Mouse (Mus musculus) forebrain, postnatal 0 days (tissue): ENCODE results near the gene Cbx4. TPM values are rescaled to one million over a fixed set of nuclear protein-coding genes. Genes with fewer than 3 reads are reported as not detected.
A peak's percentile ranks its signal among the peaks of the same experiment; 100 is the strongest.

Source experiments
- ATAC-seq: fragments of 200-750 bp; cut with Nextera tagmentation; 2 replicates; pipeline ENCODE4 v1.8.0; 2017; ENCODE audit warnings: mild to moderate bottlenecking, moderate library complexity
- DNase-seq: peaks from one replicate; pipeline ENCODE4 v3.0.0-alpha.2; 2015
- H3K27ac ChIP-seq: fragments of 300-500 bp; sonication (generic); 2 replicates; pipeline ENCODE4 v1.5.1; 2014; ENCODE audit warnings: low read depth, mild to moderate bottlenecking, antibody characterized with exemption, low read length, moderate library complexity, mixed read lengths
- H3K27me3 ChIP-seq: fragments of 300-500 bp; sonication (generic); 2 replicates; pipeline ENCODE4 v1.6.1; 2014; ENCODE audit warnings: mild to moderate bottlenecking, low read length, mixed read lengths; ENCODE audit not compliant: insufficient read depth
- H3K36me3 ChIP-seq: fragments of 300-500 bp; sonication (generic); 2 replicates; pipeline ENCODE4 v1.6.1; 2014; ENCODE audit warnings: mild to moderate bottlenecking, moderate library complexity; ENCODE audit not compliant: insufficient read depth
- H3K4me1 ChIP-seq: fragments of 300-500 bp; sonication (generic); 2 replicates; pipeline ENCODE4 v1.6.1; 2014; ENCODE audit warnings: antibody characterized with exemption; ENCODE audit not compliant: insufficient read depth
- H3K4me2 ChIP-seq: fragments of 300-500 bp; sonication (generic); 2 replicates; pipeline ENCODE4 v1.6.1; 2014; ENCODE audit warnings: low read depth, mild to moderate bottlenecking, moderate library complexity
- H3K4me3 ChIP-seq: fragments of 300-500 bp; sonication (generic); 2 replicates; pipeline ENCODE4 v1.5.1; 2014; ENCODE audit warnings: low read depth, low read length, mixed read lengths
- H3K9ac ChIP-seq: fragments of 300-500 bp; sonication (generic); 2 replicates; pipeline ENCODE4 v1.6.1; 2014; ENCODE audit warnings: mild to moderate bottlenecking
- H3K9me3 ChIP-seq: fragments of 300-500 bp; sonication (generic); 2 replicates; pipeline ENCODE4 v1.6.1; 2016; ENCODE audit warnings: low read length
- CTCF ChIP-seq: sonication (generic); IDR thresholded peaks from 2 replicates; pipeline ENCODE4 v1.5.1; 2016; ENCODE audit warnings: antibody characterized with exemption, control low read depth, low read depth
- WGBS: fragments of 180-500 bp; shearing (Covaris S2); extraction: QIAGEN DNeasy Blood & Tissue Kit; methylation state at CpG from one replicate; pipeline ENCODE4 v1.1.7; 2014; 5-methylcytosine and 5-hydroxymethylcytosine counted together
- polyA plus RNA-seq: library from polyadenylated mRNA; unstranded; fragments of >200 nt; fragmentation: Nextera tagmentation; extraction: Ambion mirVana; gene quantifications from 2 replicates; pipeline ENCODE4 v1.2.1, GENCODE M21; 2015
- total RNA-seq: library from RNA; depleted of rRNA; stranded (reverse); fragments of >200 nt; gene quantifications from 2 replicates; pipeline ENCODE4 v1.2.3, GENCODE M21; 2014

Gene Cbx4
- total and polyA plus RNA-seq, 2 experiments from 2014 or later = 26.1 to 38.6 TPM

DNA sequence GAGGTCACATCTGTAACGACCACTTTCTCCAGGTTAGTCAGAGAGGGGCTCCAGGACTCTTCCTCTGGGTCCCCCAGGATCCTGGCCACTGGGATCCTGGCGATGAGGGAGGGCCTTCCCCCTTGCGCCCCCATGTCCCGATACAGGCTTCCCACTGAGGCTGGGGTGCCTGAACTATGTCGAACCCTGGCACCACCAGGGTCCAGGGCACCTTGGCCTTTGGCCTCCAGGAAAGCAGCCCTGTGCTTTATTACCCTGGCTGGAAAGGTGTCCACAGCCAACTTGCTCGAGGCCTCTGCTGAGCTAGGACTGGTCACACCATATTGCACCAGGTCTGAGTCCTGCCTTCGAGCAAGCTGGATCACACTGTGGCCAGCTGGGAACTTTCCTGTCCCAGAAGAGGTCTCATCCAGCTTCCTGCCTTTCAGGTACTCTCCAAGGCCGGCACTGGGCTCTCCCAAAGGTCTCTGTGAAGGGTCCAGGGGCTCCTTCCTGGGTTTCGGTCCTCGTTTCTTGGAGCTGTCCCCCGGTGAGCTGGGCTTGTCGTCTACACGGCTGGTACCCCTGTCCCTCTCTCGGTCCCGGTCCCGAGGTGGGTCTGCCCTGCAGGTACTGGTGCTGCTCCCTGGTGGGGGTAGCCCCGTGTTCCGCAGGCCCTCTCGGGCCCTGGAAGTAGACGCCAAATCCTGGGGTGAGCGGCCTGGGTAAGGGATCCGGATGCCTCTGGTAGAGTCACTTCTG lies 47.1 kb downstream of the Cbx4 start:
- no peak for TF ChIP-seq CTCF
- H3K4me3 ChIP-seq = no peak overlapping the region
- 50% methylated on average over 22 of the region's 22 CpGs for WGBS
- H3K4me1 ChIP-seq = peaks cover 21% of the 10 kb centered on the region
- no peak for ATAC-seq
- H3K4me2 ChIP-seq = no peak overlapping the region
- no peak overlapping the region for H3K27ac ChIP-seq
- no peak for DNase-seq
- H3K36me3 ChIP-seq = peaks cover 7% of the 10 kb centered on the region; the same call in 1 of the 2 replicates
- peaks cover 63% of the 10 kb centered on the region for H3K27me3 ChIP-seq
- no peak overlapping the region for H3K9ac ChIP-seq
- no peaks in the 10 kb centered on the region for H3K9me3 ChIP-seq

DNA sequence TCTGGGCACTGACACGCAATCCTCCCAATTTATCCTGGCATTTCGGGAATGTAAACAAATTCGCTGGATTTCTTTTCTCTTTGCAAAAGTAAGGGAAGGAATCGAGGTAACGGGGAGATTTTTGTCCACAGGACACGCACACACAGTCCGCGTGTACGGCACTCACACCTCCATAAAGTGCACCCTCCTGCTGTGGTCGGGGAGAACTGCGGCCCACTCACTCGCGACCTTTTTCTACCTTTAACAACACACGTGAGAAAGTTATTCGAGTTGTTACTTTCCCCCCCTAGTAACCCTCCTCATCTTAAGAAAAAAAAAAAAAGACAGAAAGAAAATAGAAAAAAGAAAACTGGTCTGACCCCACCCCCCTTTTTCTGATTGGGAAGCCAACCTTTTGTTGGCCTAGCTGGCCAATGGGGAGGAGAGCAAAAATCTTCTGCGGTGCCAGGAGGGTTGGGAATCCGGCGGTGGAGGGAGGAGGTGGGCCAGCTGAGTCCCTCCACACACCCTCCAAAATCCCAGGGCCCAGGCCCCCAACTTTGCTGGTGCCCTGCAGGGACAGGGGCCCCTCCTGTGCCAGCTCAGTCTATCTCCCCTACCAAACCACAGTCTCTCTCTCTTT lies 48.1 kb downstream of the Cbx4 start:
- Histone ChIP-seq H3K9ac (peak overlapping the region; percentile 14; the same call in 1 of the 2 replicates), H3K4me2 (peak overlapping the region; percentile 56), H3K4me3 (peak overlapping the region; percentile 35), H3K27me3 (peaks cover 54% of the 10 kb centered on the region), H3K9me3 (no peaks in the 10 kb centered on the region), H3K4me1 (peaks cover 21% of the 10 kb centered on the region), H3K36me3 (peaks cover 7% of the 10 kb centered on the region; the same call in 1 of the 2 replicates), H3K27ac (no peak overlapping the region)
- TF ChIP-seq CTCF = no peak
- ATAC-seq (no peak), DNase-seq (no peak)
- WGBS = 21% methylated on average over 18 of the region's 18 CpGs

DNA sequence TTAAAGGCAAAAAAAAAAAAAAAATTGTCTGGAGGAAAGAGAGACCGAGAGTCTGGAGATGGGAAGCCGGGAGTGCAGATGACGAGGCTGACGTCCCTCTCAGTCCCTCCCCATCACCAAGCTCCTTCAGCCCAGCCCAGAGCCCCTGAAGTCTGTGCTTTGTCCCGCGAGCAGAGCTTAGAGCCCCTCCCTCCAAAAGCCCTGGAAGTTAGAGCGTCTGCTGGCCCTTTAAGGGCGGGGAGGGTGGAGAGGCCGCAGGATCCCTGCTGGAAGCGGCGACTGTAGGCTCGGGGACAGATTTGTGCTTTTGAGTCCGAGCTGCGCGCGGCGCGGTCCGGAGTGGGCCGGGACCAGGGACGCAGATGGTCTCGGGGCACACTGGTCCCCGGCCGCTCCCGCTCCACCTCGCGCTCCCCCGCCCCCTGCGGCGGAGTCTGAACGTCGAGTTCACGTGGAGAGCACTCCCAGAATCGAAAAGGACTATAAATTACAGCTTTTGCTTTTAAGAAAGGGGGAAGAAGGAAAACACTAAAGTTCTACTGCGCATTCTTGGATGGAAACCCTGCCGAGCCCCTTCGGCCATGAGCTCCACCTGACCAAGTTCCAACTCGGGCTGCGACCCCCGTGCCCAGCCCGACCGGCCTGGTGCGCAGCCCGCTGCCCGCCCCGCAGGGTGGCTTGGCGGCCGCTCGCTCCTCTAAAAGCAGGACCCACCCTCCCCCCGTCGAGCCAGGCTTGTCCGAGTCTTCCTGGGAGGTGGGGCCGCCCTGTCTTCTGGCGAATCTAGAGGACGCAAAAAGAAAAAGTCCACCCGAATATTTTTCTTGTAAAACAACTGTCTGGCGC lies 48.9 kb downstream of the Cbx4 start:
- H3K9ac ChIP-seq = peak overlapping the region; percentile 14; the same call in 1 of the 2 replicates
- no peak overlapping the region for H3K27ac ChIP-seq
- H3K27me3 ChIP-seq = peaks cover 47% of the 10 kb centered on the region
- ATAC-seq (no peak), DNase-seq (no peak)
- H3K4me3 ChIP-seq = peak overlapping the region; percentile 35
- peaks cover 7% of the 10 kb centered on the region; the same call in 1 of the 2 replicates for H3K36me3 ChIP-seq
- WGBS = 12% methylated on average over 57 of the region's 57 CpGs
- TF ChIP-seq CTCF = no peak
- H3K9me3 ChIP-seq = no peaks in the 10 kb centered on the region
- H3K4me1 ChIP-seq = peaks cover 21% of the 10 kb centered on the region
- H3K4me2 ChIP-seq = peak overlapping the region; percentile 56

DNA sequence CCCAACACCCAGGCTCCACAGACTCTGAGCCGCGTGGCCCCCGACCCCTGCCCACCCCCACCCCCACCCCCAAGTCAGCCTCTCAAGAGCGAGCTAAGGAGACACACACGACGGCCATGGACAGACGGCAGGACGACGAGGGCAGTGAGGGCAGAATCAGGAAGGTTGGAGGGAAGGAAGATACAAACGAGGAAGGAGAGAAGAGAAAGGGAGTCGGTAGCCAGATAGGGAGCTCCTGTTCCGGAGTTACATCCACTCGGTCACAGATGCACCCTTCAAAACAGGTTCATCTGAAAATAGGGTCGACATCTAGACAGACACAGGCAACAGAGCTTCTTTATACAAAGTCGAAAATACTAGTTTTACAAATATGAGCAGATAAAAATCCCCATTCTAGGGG lies 49.6 kb downstream of the Cbx4 start:
- Histone ChIP-seq H3K4me3 (0 out of 2 replicates have a peak overlapping the region, but pooled peaks have one; percentile 35), H3K4me2 (peak overlapping the region; percentile 56; the same call in 1 of the 2 replicates)

DNA sequence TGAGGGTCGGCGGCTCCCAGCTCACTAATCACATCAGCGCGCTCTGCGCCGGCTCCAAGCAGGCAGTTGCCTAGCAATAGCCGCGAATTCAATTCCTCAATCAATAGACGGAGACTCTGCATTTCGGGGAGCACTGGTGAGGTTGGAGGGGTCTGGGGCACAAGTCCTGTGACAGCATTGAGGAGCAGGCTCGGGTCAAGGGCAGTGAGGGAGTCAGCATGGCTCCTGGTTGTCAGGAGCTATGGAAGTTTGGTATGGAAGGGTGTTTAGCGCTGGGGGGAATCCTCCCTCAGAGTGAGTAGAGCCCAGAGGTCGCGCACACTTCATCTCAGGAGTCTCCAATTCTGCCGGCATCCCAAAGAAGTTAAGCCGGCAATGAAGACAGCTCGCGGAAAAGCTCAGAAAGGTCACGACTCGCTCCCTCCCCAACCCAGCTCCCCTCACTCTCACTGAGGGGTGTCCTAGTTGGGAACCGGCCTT lies 50.3 kb downstream of the Cbx4 start:
- no peak for DNase-seq
- H3K4me3 ChIP-seq = peak overlapping the region; percentile 7; the same call in 1 of the 2 replicates
- peaks cover 15% of the 10 kb centered on the region; the same call in 1 of the 2 replicates for H3K4me1 ChIP-seq

More for the DNA sequence above, 49.6 kb downstream of the Cbx4 start:
- H3K36me3 ChIP-seq = peaks cover 7% of the 10 kb centered on the region; the same call in 1 of the 2 replicates
- ATAC-seq (no peak), DNase-seq (no peak)
- no peak overlapping the region for H3K27ac ChIP-seq
- 25% methylated on average over 15 of the region's 15 CpGs for WGBS
- H3K4me1 ChIP-seq = peaks cover 17% of the 10 kb centered on the region
- H3K9ac ChIP-seq = no peak overlapping the region
- TF ChIP-seq CTCF = no peak
- H3K9me3 ChIP-seq = no peaks in the 10 kb centered on the region
- H3K27me3 ChIP-seq = peaks cover 40% of the 10 kb centered on the region

DNA sequence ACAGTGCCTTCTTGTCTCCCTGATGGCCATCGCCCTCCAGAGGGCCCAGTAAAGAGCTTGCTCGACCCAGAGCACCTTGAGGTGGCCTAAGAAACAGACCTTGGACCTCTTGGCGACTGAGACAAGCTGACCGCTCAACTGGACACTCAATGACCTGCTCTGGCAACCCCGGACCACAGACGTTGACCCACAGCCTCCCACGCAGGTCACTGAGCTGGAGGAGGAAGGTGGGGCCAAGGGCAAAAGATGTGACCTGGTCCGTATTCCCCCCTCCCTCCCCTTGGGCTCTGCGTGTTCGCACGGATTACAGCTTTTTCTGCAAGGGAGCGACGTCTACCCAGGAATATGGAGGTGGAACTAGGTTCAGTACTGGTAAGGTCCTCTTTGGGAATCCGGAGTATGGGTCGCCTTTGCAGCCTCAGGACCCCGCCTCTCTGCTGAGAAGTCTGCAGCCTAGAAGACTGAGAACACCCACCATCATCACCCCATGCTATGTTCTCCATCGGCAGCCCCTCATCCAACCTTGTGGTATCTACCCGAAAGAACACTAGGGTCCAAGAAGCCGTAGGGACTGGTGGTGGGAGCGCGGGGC lies 50.8 kb downstream of the Cbx4 start:
- H3K36me3 ChIP-seq = peaks cover 12% of the 10 kb centered on the region
- no peak for ATAC-seq
- H3K9ac ChIP-seq = no peak overlapping the region
- H3K4me2 ChIP-seq = peak overlapping the region; percentile 37
- no peaks in the 10 kb centered on the region for H3K9me3 ChIP-seq
- H3K4me3 ChIP-seq = peak overlapping the region; percentile 7; the same call in 1 of the 2 replicates
- WGBS = 7% methylated on average over 21 of the region's 21 CpGs
- peaks cover 15% of the 10 kb centered on the region; the same call in 1 of the 2 replicates for H3K4me1 ChIP-seq
- TF ChIP-seq CTCF = no peak
- no peak overlapping the region for H3K27ac ChIP-seq
- peaks cover 39% of the 10 kb centered on the region for H3K27me3 ChIP-seq
- no peak for DNase-seq

More for the DNA sequence above, 50.3 kb downstream of the Cbx4 start:
- WGBS = 19% methylated on average over 21 of the region's 21 CpGs
- peaks cover 39% of the 10 kb centered on the region for H3K27me3 ChIP-seq
- peak overlapping the region; percentile 37 for H3K4me2 ChIP-seq
- peaks cover 7% of the 10 kb centered on the region for H3K36me3 ChIP-seq
- H3K9me3 ChIP-seq = no peaks in the 10 kb centered on the region
- no peak for ATAC-seq
- H3K27ac ChIP-seq = no peak overlapping the region
- TF ChIP-seq CTCF = no peak
- H3K9ac ChIP-seq = no peak overlapping the region
